8 mouse cellular contexts compared by ENCODE assay signal in genomic region chr3:101836045-101836444, GRCm38 (mm10). TPM values are rescaled to one million over a fixed set of nuclear protein-coding genes. Genes with fewer than 3 reads are reported as not detected.
DNase-seq lines count a peak whose midpoint lies in the region; ATAC-seq and TF ChIP-seq lines count a peak whose summit lies in the region.

No protein-coding gene starts in this region.

- TF ChIP-seq CTCF in small intestine, adult 2 months (IDR thresholded peaks at IDR 0.05; ENCODE audit: extremely low read depth, insufficient read length, insufficient replicate concordance, low read depth, low read length) = no peak

- peak; percentile 91 for ATAC-seq in embryonic facial prominence, embryonic 13.5 days (ENCODE audit: insufficient number of reproducible peaks, insufficient read depth, low FRiP score, low TSS enrichment, low read depth)
- peak; percentile 89 for ATAC-seq in intestine, embryonic 16.5 days
- no peak for ATAC-seq in inflammation-experienced regulatory T-cells, adult 6 months

- H3K4me1 ChIP-seq in embryonic facial prominence, embryonic 13.5 days = peaks cover 29% of the 10 kb centered on the region
- H3K4me1 ChIP-seq in intestine, embryonic 16.5 days (ENCODE audit: control insufficient read depth, insufficient read depth, low read length) = peaks cover 16% of the 10 kb centered on the region
- H3K4me1 ChIP-seq in small intestine, adult 2 months (ENCODE audit: control insufficient read depth, insufficient read depth, insufficient read length, low read length) = 0 out of 2 replicates have a peak, but pooled peaks cover 4% of the 10 kb centered on the region

- no peaks in the 10 kb centered on the region for H3K36me3 ChIP-seq in embryonic facial prominence, embryonic 13.5 days
- no peaks in the 10 kb centered on the region for H3K36me3 ChIP-seq in intestine, embryonic 16.5 days (ENCODE audit: control insufficient read depth, insufficient read depth, low read length)
- H3K36me3 ChIP-seq in small intestine, adult 2 months (ENCODE audit: control insufficient read depth, insufficient read depth, low read length) = no peaks in the 10 kb centered on the region

- H3K27me3 ChIP-seq in embryonic facial prominence, embryonic 13.5 days = no peaks in the 10 kb centered on the region
- no peaks in the 10 kb centered on the region for H3K27me3 ChIP-seq in intestine, embryonic 16.5 days (replicated peaks; ENCODE audit: control insufficient read depth, insufficient read depth, low read length)
- H3K27me3 ChIP-seq in small intestine, adult 2 months (ENCODE audit: control insufficient read depth, insufficient read depth, low read length) = no peaks in the 10 kb centered on the region

- peak overlapping the region; percentile 78 for H3K27ac ChIP-seq in embryonic facial prominence, embryonic 13.5 days
- peak overlapping the region; percentile 76 for H3K27ac ChIP-seq in intestine, embryonic 16.5 days (ENCODE audit: low read length)
- H3K27ac ChIP-seq in small intestine, adult 2 months (ENCODE audit: insufficient read depth, low read depth, low read length) = peak overlapping the region; percentile 36; the same call in 1 of the 2 replicates

- no peak for TF ChIP-seq POLR2A in small intestine, adult 2 months (IDR thresholded peaks at IDR 0.05; ENCODE audit: low read depth, low read length)

- H3K4me2 ChIP-seq in embryonic facial prominence, embryonic 13.5 days = peak overlapping the region; percentile 58
- H3K4me2 ChIP-seq in intestine, embryonic 16.5 days (ENCODE audit: low read depth, low read length) = peak overlapping the region; percentile 59

- no peaks in the 10 kb centered on the region for H3K9me3 ChIP-seq in embryonic facial prominence, embryonic 13.5 days
- H3K9me3 ChIP-seq in intestine, embryonic 16.5 days (ENCODE audit: control insufficient read depth, low read length) = no peaks in the 10 kb centered on the region; the same call in 1 of the 2 replicates

- H3K9ac ChIP-seq in embryonic facial prominence, embryonic 13.5 days = peak overlapping the region; percentile 51
- peak overlapping the region; percentile 49; the same call in 1 of the 2 replicates for H3K9ac ChIP-seq in intestine, embryonic 16.5 days (ENCODE audit: low read depth, low read length)

- WGBS in embryonic facial prominence, embryonic 13.5 days = under 1% methylated on average over 8 of the region's 8 CpGs
- WGBS in intestine, embryonic 16.5 days = 2% methylated on average over 8 of the region's 8 CpGs
- WGBS in small intestine, adult 2 months = 5% methylated on average over 8 of the region's 8 CpGs

- intact Hi-C loops in left cerebral cortex, postnatal 4 days (cut with DNase I) = no loop called here

- peak overlapping the region; percentile 29 for H3K4me3 ChIP-seq in embryonic facial prominence, embryonic 13.5 days
- peak overlapping the region; percentile 37 for H3K4me3 ChIP-seq in intestine, embryonic 16.5 days (ENCODE audit: low read length)
- H3K4me3 ChIP-seq in small intestine, adult 2 months (ENCODE audit: low read depth, low read length) = peak overlapping the region; percentile 30; the same call in 1 of the 2 replicates

- peak; percentile 74 for DNase-seq in WW6 (ENCODE audit: low read depth, low spot score)
- DNase-seq in heart, adult 11 months = peak; percentile 98
- DNase-seq in left cerebral cortex, postnatal 4 days = peak; percentile 72
- DNase-seq in mesoderm, embryonic 11.5 days (ENCODE audit: low read depth, low spot score) = peak; percentile 82

RNA-seq across cellular contexts. Expression of gene Mab21l3, which starts 12.7 kb away (rescaled TPM):
- 1.7 and 2.0 TPM in 2 replicates for polyA plus RNA-seq in embryonic facial prominence, embryonic 13.5 days (2015; fragmentation: Nextera tagmentation; extraction: Ambion mirVana)
- 5.3 and 6.1 TPM in 2 replicates for polyA plus RNA-seq in intestine, embryonic 16.5 days (2015; fragmentation: Nextera tagmentation; extraction: Ambion mirVana)
- under 1 TPM; 0.16 to 0.28 TPM for total RNA-seq in left cerebral cortex, postnatal 4 days (2021)
- polyA plus RNA-seq in small intestine, adult 2 months (2012; rRNA removed) = 0.35 and 0.38 TPM in 2 replicates
- polyA plus RNA-seq in inflammation-experienced regulatory T-cells, adult 6 months (2017; shearing (Covaris generic)) = under 1 TPM in 1 of 3 experiments, not detected in 2; 0.21 TPM
